Comparison of ENCODE assay signal across 8 mouse cellular contexts in genomic region chr12:69446085-69446467, GRCm38 (mm10).
DNase-seq lines count a peak whose midpoint lies in the region; ATAC-seq lines count a peak whose summit lies in the region.

No protein-coding gene starts in this region.

- no peaks in the 10 kb centered on the region for H3K9me3 ChIP-seq in hindbrain, embryonic 14.5 days (ENCODE audit: control insufficient read depth, low read length)
- H3K9me3 ChIP-seq in midbrain, embryonic 16.5 days (replicated peaks; ENCODE audit: control insufficient read depth, low read length, poor library complexity, severe bottlenecking) = no peaks in the 10 kb centered on the region

- H3K9ac ChIP-seq in hindbrain, embryonic 14.5 days = peak overlapping the region; percentile 28
- peak overlapping the region; percentile 22 for H3K9ac ChIP-seq in midbrain, embryonic 16.5 days (ENCODE audit: low read depth, low read length)

- DNase-seq in kidney, postnatal 10 days = peak; percentile 29
- no peak for DNase-seq in kidney, adult 18-20 months
- peak; percentile 68 for DNase-seq in embryo, embryonic 11 days
- DNase-seq in hindbrain, embryonic 14.5 days (ENCODE audit: low spot score) = peak; percentile 44
- DNase-seq in urinary bladder, adult 18-20 months (ENCODE audit: low spot score in 2 of 2) = no peak
- DNase-seq in frontal cortex, postnatal 25 days (ENCODE audit: low spot score in 2 of 2) = no peak

- WGBS in hindbrain, embryonic 14.5 days = 14% methylated on average over 10 of the region's 10 CpGs
- 8% methylated on average over 10 of the region's 10 CpGs for WGBS in midbrain, embryonic 16.5 days

- H3K27ac ChIP-seq in hindbrain, embryonic 14.5 days = peak overlapping the region; percentile 69
- H3K27ac ChIP-seq in midbrain, embryonic 16.5 days (ENCODE audit: low read length) = peak overlapping the region; percentile 70

- H3K4me2 ChIP-seq in hindbrain, embryonic 14.5 days (replicated peaks) = peak overlapping the region; percentile 38
- peak overlapping the region; percentile 54 for H3K4me2 ChIP-seq in midbrain, embryonic 16.5 days (ENCODE audit: low read length)

- no peak overlapping the region for H3K4me3 ChIP-seq in hindbrain, embryonic 14.5 days (replicated peaks; ENCODE audit: low read length)
- H3K4me3 ChIP-seq in midbrain, embryonic 16.5 days (ENCODE audit: low read depth, low read length) = no peak overlapping the region

- no peaks in the 10 kb centered on the region for H3K27me3 ChIP-seq in hindbrain, embryonic 14.5 days (ENCODE audit: control insufficient read depth, insufficient read depth, low read length)
- H3K27me3 ChIP-seq in midbrain, embryonic 16.5 days (ENCODE audit: control insufficient read depth, insufficient read depth, low read depth, low read length) = no peaks in the 10 kb centered on the region

- ATAC-seq in hindbrain, embryonic 14.5 days (ENCODE audit: low FRiP score) = peak; percentile 66; the same call in 1 of the 2 replicates
- peak; percentile 88 for ATAC-seq in midbrain, embryonic 16.5 days
- no peak for ATAC-seq in granulocyte monocyte progenitor cell, adult 5-6 weeks (replicated peaks; ENCODE audit: poor library complexity, severe bottlenecking)

- no peaks in the 10 kb centered on the region for H3K36me3 ChIP-seq in hindbrain, embryonic 14.5 days (replicated peaks; ENCODE audit: control insufficient read depth, insufficient read depth)
- no peaks in the 10 kb centered on the region for H3K36me3 ChIP-seq in midbrain, embryonic 16.5 days (ENCODE audit: control insufficient read depth, insufficient read depth, low read length)

- peaks cover 5% of the 10 kb centered on the region; the same call in 1 of the 2 replicates for H3K4me1 ChIP-seq in hindbrain, embryonic 14.5 days (replicated peaks; ENCODE audit: control insufficient read depth, insufficient read depth, low read length)
- peaks cover 17% of the 10 kb centered on the region for H3K4me1 ChIP-seq in midbrain, embryonic 16.5 days (ENCODE audit: control insufficient read depth, insufficient read depth, low read length)

Comparison
In these comparisons a context has a peak if more than half of its experiments do, and no peak if none do; other contexts are left out.
1. DNase-seq: peak in kidney, postnatal 10 days (single experiment), embryo, embryonic 11 days (single experiment) and hindbrain, embryonic 14.5 days (single experiment); none in kidney, adult 18-20 months (single experiment), urinary bladder, adult 18-20 months (0 of 2) and frontal cortex, postnatal 25 days (0 of 2).